Mouse (Mus musculus): Measurements from ENCODE around the gene Timd2.
"Not testable (repeated sequence)": the region's sequence is repeated elsewhere in the genome, so short reads cannot be mapped to it uniquely, and the experiment has no call there.

Timd2 gene

GRCm38 (mm10) chr11:46706664-46707356 lies at the start of gene Timd2:
Timd2 (minus strand) TSS chr11:46707061.
- no peak for DNase-seq (ENCODE audit: low read depth, low spot score)

GRCm38 (mm10) chr11:46755714-46756113 lies 48.9 kb upstream of the Timd2 start:
- DNase-seq (ENCODE audit: low read depth, low spot score), result not testable (repeated sequence)

GRCm38 (mm10) chr11:46754669-46755068 lies 47.8 kb upstream of the Timd2 start:
- no peak for DNase-seq (ENCODE audit: low read depth, low spot score)

- DNase-seq (ENCODE audit: low read depth, low spot score), result no peak
Measured at GRCm38 (mm10) chr11:46753662-46754061, 46.8 kb upstream of the Timd2 start.

- no peak for DNase-seq (ENCODE audit: low read depth, low spot score)
Measured at GRCm38 (mm10) chr11:46747996-46748395, 41.1 kb upstream of the Timd2 start.

- no peak for DNase-seq (ENCODE audit: low read depth, low spot score)
Measured at GRCm38 (mm10) chr11:46741716-46742115, 34.9 kb upstream of the Timd2 start.

GRCm38 (mm10) chr11:46740886-46741285 lies 34.0 kb upstream of the Timd2 start:
- DNase-seq (ENCODE audit: low read depth, low spot score), result no peak

GRCm38 (mm10) chr11:46739501-46739900 lies 32.6 kb upstream of the Timd2 start:
- no peak for DNase-seq (ENCODE audit: low read depth, low spot score)

GRCm38 (mm10) chr11:46735076-46735475 lies 28.2 kb upstream of the Timd2 start, which contains the start of gene Havcr1:
Havcr1 (plus strand) TSS chr11:46735080.
- DNase-seq (ENCODE audit: low read depth, low spot score), result not testable (repeated sequence)

- no peak for DNase-seq (ENCODE audit: low read depth, low spot score)
Measured at GRCm38 (mm10) chr11:46734617-46735016, 27.8 kb upstream of the Timd2 start.

- no peak for DNase-seq (ENCODE audit: low read depth, low spot score)
Measured at GRCm38 (mm10) chr11:46733242-46733789, 26.5 kb upstream of the Timd2 start.

GRCm38 (mm10) chr11:46731541-46732070 lies 24.7 kb upstream of the Timd2 start:
- no peak for DNase-seq (ENCODE audit: low read depth, low spot score)

- no peak for DNase-seq (ENCODE audit: low read depth, low spot score)
Measured at GRCm38 (mm10) chr11:46698830-46699229, 8.0 kb downstream of the Timd2 start.

GRCm38 (mm10) chr11:46698278-46698655 lies 8.6 kb downstream of the Timd2 start:
- DNase-seq (ENCODE audit: low read depth, low spot score), result no peak

GRCm38 (mm10) chr11:46697433-46698277 lies 9.2 kb downstream of the Timd2 start:
- no peak for DNase-seq (ENCODE audit: low read depth, low spot score)

GRCm38 (mm10) chr11:46695849-46696248 lies 11.0 kb downstream of the Timd2 start:
- DNase-seq (ENCODE audit: low read depth, low spot score), result not testable (repeated sequence)

GRCm38 (mm10) chr11:46690136-46690535 lies 16.7 kb downstream of the Timd2 start:
- no peak for DNase-seq (ENCODE audit: low read depth, low spot score)

- DNase-seq (ENCODE audit: low read depth, low spot score), result no peak
Measured at GRCm38 (mm10) chr11:46683723-46684122, 23.1 kb downstream of the Timd2 start.

- no peak for DNase-seq (ENCODE audit: low read depth, low spot score)
Measured at GRCm38 (mm10) chr11:46682842-46683241, 24.0 kb downstream of the Timd2 start.

GRCm38 (mm10) chr11:46667938-46668337 lies 38.9 kb downstream of the Timd2 start:
- no peak for DNase-seq (ENCODE audit: low read depth, low spot score)

- DNase-seq (ENCODE audit: low read depth, low spot score), result no peak
Measured at GRCm38 (mm10) chr11:46667105-46667504, 39.8 kb downstream of the Timd2 start.
